Mouse (Mus musculus): ENCODE results near the gene Mrgprh. TPM values are rescaled to one million over a fixed set of nuclear protein-coding genes. Genes with fewer than 3 reads are reported as not detected.

The Mrgprh gene
- polyA plus RNA-seq, 1 experiment from 2014 or later: not detected

GRCm38 (mm10) chr17:12915488-12915880 lies 39.6 kb downstream of the Mrgprh start, which contains the start of gene Tcp1:
Gene Tcp1 (plus strand): TSS chr17:12915701.
- Histone ChIP-seq H3K36me3 (ENCODE audit: control insufficient read depth, insufficient read depth, low read length) (peaks cover 31% of the 10 kb centered on the region), H3K9ac (ENCODE audit: low read length) (peak within 1 kb of the TSS; percentile 85), H3K4me3 (ENCODE audit: low read depth, low read length) (peak within 1 kb of the TSS; percentile 81), H3K4me1 (ENCODE audit: control insufficient read depth, insufficient read depth, low read length) (no peaks in the 10 kb centered on the region), H3K9me3 (ENCODE audit: control insufficient read depth, low read length) (no peaks in the 10 kb centered on the region), H3K27ac (replicated peaks; ENCODE audit: low read depth, low read length) (peak within 1 kb of the TSS; percentile 72), H3K27me3 (ENCODE audit: control insufficient read depth, insufficient read depth, low read length) (no peaks in the 10 kb centered on the region), H3K4me2 (ENCODE audit: low read depth, severe bottlenecking) (peak within 1 kb of the TSS; percentile 84)
- ATAC-seq (ENCODE audit: insufficient number of reproducible peaks, low FRiP score, low TSS enrichment, low read depth) (no peak), DNase-seq (ENCODE audit: low spot score) (no peak)
- WGBS: under 1% methylated on average over 18 of the region's 18 CpGs

- no peaks in the 10 kb centered on the region for H3K27me3 ChIP-seq (ENCODE audit: control insufficient read depth, insufficient read depth, low read length)
- WGBS: under 1% methylated on average over 56 of the region's 56 CpGs
- H3K36me3 ChIP-seq (ENCODE audit: control insufficient read depth, insufficient read depth, low read length): peaks cover 29% of the 10 kb centered on the region
- ATAC-seq (ENCODE audit: insufficient number of reproducible peaks, low FRiP score, low TSS enrichment, low read depth) (peak; percentile 99), DNase-seq (ENCODE audit: low spot score) (peak; percentile 99)
- no peaks in the 10 kb centered on the region for H3K4me1 ChIP-seq (ENCODE audit: control insufficient read depth, insufficient read depth, low read length)
- H3K9ac ChIP-seq (ENCODE audit: low read length): peak within 1 kb of the TSS; percentile 85
- peak within 1 kb of the TSS; percentile 84 for H3K4me2 ChIP-seq (ENCODE audit: low read depth, severe bottlenecking)
- H3K9me3 ChIP-seq (ENCODE audit: control insufficient read depth, low read length): no peaks in the 10 kb centered on the region
- H3K27ac ChIP-seq (replicated peaks; ENCODE audit: low read depth, low read length): peak within 1 kb of the TSS; percentile 72
- peak within 1 kb of the TSS; percentile 81 for H3K4me3 ChIP-seq (ENCODE audit: low read depth, low read length)
Measured at GRCm38 (mm10) chr17:12915881-12916583, 40.2 kb downstream of the Mrgprh start, which contains the start of gene Mrpl18. Gene Mrpl18 (minus strand): TSS chr17:12916345.

- peaks cover 31% of the 10 kb centered on the region for H3K36me3 ChIP-seq (ENCODE audit: control insufficient read depth, insufficient read depth, low read length)
- H3K27me3 ChIP-seq (ENCODE audit: control insufficient read depth, insufficient read depth, low read length): no peaks in the 10 kb centered on the region
- peak overlapping the region; percentile 81 for H3K4me3 ChIP-seq (ENCODE audit: low read depth, low read length)
- ATAC-seq (ENCODE audit: insufficient number of reproducible peaks, low FRiP score, low TSS enrichment, low read depth): peak; percentile 74
- H3K27ac ChIP-seq (replicated peaks; ENCODE audit: low read depth, low read length): peak overlapping the region; percentile 72
- H3K9ac ChIP-seq (ENCODE audit: low read length): peak overlapping the region; percentile 85
- peak overlapping the region; percentile 69 for H3K4me2 ChIP-seq (ENCODE audit: low read depth, severe bottlenecking)
- DNase-seq (ENCODE audit: low spot score): no peak
- WGBS: under 1% methylated on average over 40 of the region's 40 CpGs
- H3K4me1 ChIP-seq (ENCODE audit: control insufficient read depth, insufficient read depth, low read length): no peaks in the 10 kb centered on the region
- no peaks in the 10 kb centered on the region for H3K9me3 ChIP-seq (ENCODE audit: control insufficient read depth, low read length)
Measured at GRCm38 (mm10) chr17:12916588-12917380, 41.0 kb downstream of the Mrgprh start.

- WGBS: 98% methylated on average over 1 of the region's 1 CpGs
- no peaks in the 10 kb centered on the region for H3K9me3 ChIP-seq (ENCODE audit: control insufficient read depth, low read length)
- no peaks in the 10 kb centered on the region for H3K27me3 ChIP-seq (ENCODE audit: control insufficient read depth, insufficient read depth, low read length)
- H3K4me2 ChIP-seq (ENCODE audit: low read depth, severe bottlenecking): no peak overlapping the region
- ATAC-seq (ENCODE audit: insufficient number of reproducible peaks, low FRiP score, low TSS enrichment, low read depth) (no peak), DNase-seq (ENCODE audit: low spot score) (no peak)
- H3K27ac ChIP-seq (replicated peaks; ENCODE audit: low read depth, low read length): no peak overlapping the region
- H3K36me3 ChIP-seq (ENCODE audit: control insufficient read depth, insufficient read depth, low read length): peaks cover 40% of the 10 kb centered on the region
- no peak overlapping the region for H3K9ac ChIP-seq (ENCODE audit: low read length)
- no peaks in the 10 kb centered on the region for H3K4me1 ChIP-seq (ENCODE audit: control insufficient read depth, insufficient read depth, low read length)
- no peak overlapping the region for H3K4me3 ChIP-seq (ENCODE audit: low read depth, low read length)
Measured at GRCm38 (mm10) chr17:12921073-12921472, 45.2 kb downstream of the Mrgprh start.

- no peaks in the 10 kb centered on the region for H3K27me3 ChIP-seq (ENCODE audit: control insufficient read depth, insufficient read depth, low read length)
- no peak for ATAC-seq (ENCODE audit: insufficient number of reproducible peaks, low FRiP score, low TSS enrichment, low read depth)
- H3K4me3 ChIP-seq (ENCODE audit: low read depth, low read length): no peak overlapping the region
Measured at GRCm38 (mm10) chr17:12925001-12925400, 49.2 kb downstream of the Mrgprh start.

GRCm38 (mm10) chr17:12925703-12926180 lies 49.9 kb downstream of the Mrgprh start:
- Histone ChIP-seq H3K4me3 (ENCODE audit: low read depth, low read length) (no peak overlapping the region), H3K27me3 (ENCODE audit: control insufficient read depth, insufficient read depth, low read length) (no peaks in the 10 kb centered on the region), H3K27ac (replicated peaks; ENCODE audit: low read depth, low read length) (no peak overlapping the region), H3K36me3 (ENCODE audit: control insufficient read depth, insufficient read depth, low read length) (peaks cover 25% of the 10 kb centered on the region), H3K4me1 (ENCODE audit: control insufficient read depth, insufficient read depth, low read length) (no peaks in the 10 kb centered on the region), H3K9me3 (ENCODE audit: control insufficient read depth, low read length) (no peaks in the 10 kb centered on the region), H3K9ac (ENCODE audit: low read length) (no peak overlapping the region), H3K4me2 (ENCODE audit: low read depth, severe bottlenecking) (no peak overlapping the region)
- no peak for DNase-seq (ENCODE audit: low spot score)
- 86% methylated on average over 8 of the region's 8 CpGs for WGBS
- ATAC-seq (ENCODE audit: insufficient number of reproducible peaks, low FRiP score, low TSS enrichment, low read depth): no peak

More at GRCm38 (mm10) chr17:12925001-12925400, 49.2 kb downstream of the Mrgprh start:
- H3K36me3 ChIP-seq (ENCODE audit: control insufficient read depth, insufficient read depth, low read length): peaks cover 32% of the 10 kb centered on the region
- no peak for DNase-seq (ENCODE audit: low spot score)
- H3K27ac ChIP-seq (replicated peaks; ENCODE audit: low read depth, low read length): no peak overlapping the region
- no peaks in the 10 kb centered on the region for H3K9me3 ChIP-seq (ENCODE audit: control insufficient read depth, low read length)
- 92% methylated on average over 3 of the region's 3 CpGs for WGBS
- H3K4me1 ChIP-seq (ENCODE audit: control insufficient read depth, insufficient read depth, low read length): no peaks in the 10 kb centered on the region
- no peak overlapping the region for H3K4me2 ChIP-seq (ENCODE audit: low read depth, severe bottlenecking)
- H3K9ac ChIP-seq (ENCODE audit: low read length): no peak overlapping the region

Small RNAs within 50 kb of the gene (microRNA-seq; reads per million reads assigned to microRNA genes)
- gene Gm24085: not detected

Other genes starting within 250 kb of the Mrgprh start
- not detected in 2 replicates for gene Slc22a1, start 200.2 kb upstream of the Mrgprh start, polyA plus RNA-seq (2014; fragmentation: Nextera tagmentation; extraction: Ambion mirVana)
- 28.0 and 31.5 TPM in 2 replicates for gene Igf2r, start 106.4 kb upstream of the Mrgprh start, polyA plus RNA-seq (2014; fragmentation: Nextera tagmentation; extraction: Ambion mirVana)
- 0.50 and 0.81 TPM in 2 replicates for gene Mas1, start 7.9 kb upstream of the Mrgprh start, polyA plus RNA-seq (2014; fragmentation: Nextera tagmentation; extraction: Ambion mirVana)
- gene Pnldc1, start 34.2 kb downstream of the Mrgprh start, polyA plus RNA-seq (2014; fragmentation: Nextera tagmentation; extraction: Ambion mirVana): 1.7 and 2.3 TPM in 2 replicates
- 578 and 600 TPM in 2 replicates for gene Tcp1, start 39.7 kb downstream of the Mrgprh start, polyA plus RNA-seq (2014; fragmentation: Nextera tagmentation; extraction: Ambion mirVana)
- gene Mrpl18, start 40.3 kb downstream of the Mrgprh start, polyA plus RNA-seq (2014; fragmentation: Nextera tagmentation; extraction: Ambion mirVana): 195 and 199 TPM in 2 replicates
- 0.68 and 0.88 TPM in 2 replicates for gene Acat3, start 64.6 kb downstream of the Mrgprh start, polyA plus RNA-seq (2014; fragmentation: Nextera tagmentation; extraction: Ambion mirVana)
- 236 and 271 TPM in 2 replicates for gene Acat2, start 84.7 kb downstream of the Mrgprh start, polyA plus RNA-seq (2014; fragmentation: Nextera tagmentation; extraction: Ambion mirVana)
- gene Wtap, start 118.1 kb downstream of the Mrgprh start, polyA plus RNA-seq (2014; fragmentation: Nextera tagmentation; extraction: Ambion mirVana): 155 and 160 TPM in 2 replicates
- 101 and 106 TPM in 2 replicates for gene Sod2, start 130.8 kb downstream of the Mrgprh start, polyA plus RNA-seq (2014; fragmentation: Nextera tagmentation; extraction: Ambion mirVana)
- gene Gpr31b, start 176.3 kb downstream of the Mrgprh start, polyA plus RNA-seq (2014; fragmentation: Nextera tagmentation; extraction: Ambion mirVana): not detected in 2 replicates
- not detected in 2 replicates for gene Tcp10b, start 185.1 kb downstream of the Mrgprh start, polyA plus RNA-seq (2014; fragmentation: Nextera tagmentation; extraction: Ambion mirVana)